Mouse (Mus musculus) myocyte (in vitro differentiated cells): ENCODE measurements around the gene Rin3. TPM values are rescaled to one million over a fixed set of nuclear protein-coding genes. Genes with fewer than 3 reads are reported as not detected.

Experiments used
- polyA plus RNA-seq: library from polyadenylated mRNA; unstranded; fragments of >200 nt; fragmentation: generic; extraction: Trizol; gene quantifications from one replicate; pipeline ENCODE4 v1.2.1, GENCODE M21; 2012; ENCODE audit warnings: missing spikeins

The Rin3 gene
- polyA plus RNA-seq, 1 experiment: 23.4 TPM

Other genes starting within 250 kb of the Rin3 start
- gene Slc24a4, start 154.3 kb upstream of the Rin3 start, polyA plus RNA-seq: 0.01 TPM
- gene Lgmn, start 156.8 kb downstream of the Rin3 start, polyA plus RNA-seq: 93.7 TPM
- 13.2 TPM for gene Golga5, start 186.1 kb downstream of the Rin3 start, polyA plus RNA-seq